Mouse (Mus musculus) heart, embryonic 12.5 days (tissue): ENCODE measurements around the gene Lmo4. TPM values are rescaled to one million over a fixed set of nuclear protein-coding genes. Genes with fewer than 3 reads are reported as not detected.

Experiments
- ATAC-seq: fragments of 200-750 bp; cut with Nextera tagmentation; 2 replicates; pipeline ENCODE4 v1.8.0; 2017; ENCODE audit warnings: moderate TSS enrichment, moderate library complexity; ENCODE audit not compliant: insufficient number of reproducible peaks, low FRiP score
- H3K27ac ChIP-seq: fragments of 300-500 bp; sonication (generic); 2 replicates; pipeline ENCODE4 v1.5.1; 2016; ENCODE audit warnings: mild to moderate bottlenecking, moderate library complexity; ENCODE audit not compliant: poor library complexity, severe bottlenecking
- H3K27me3 ChIP-seq: fragments of 300-500 bp; sonication (generic); replicated peaks from 2 replicates; pipeline ENCODE4 v1.6.1; 2016; ENCODE audit warnings: mild to moderate bottlenecking, moderate library complexity
- H3K36me3 ChIP-seq: fragments of 300-500 bp; sonication (generic); 2 replicates; pipeline ENCODE4 v1.6.1; 2016; ENCODE audit warnings: mild to moderate bottlenecking, moderate library complexity
- H3K4me1 ChIP-seq: fragments of 300-500 bp; sonication (generic); replicated peaks from 2 replicates; pipeline ENCODE4 v1.6.1; 2016; ENCODE audit warnings: mild to moderate bottlenecking
- H3K4me2 ChIP-seq: fragments of 300-500 bp; sonication (generic); 2 replicates; pipeline ENCODE4 v1.6.1; 2016; ENCODE audit warnings: mild to moderate bottlenecking, moderate library complexity
- H3K4me3 ChIP-seq: fragments of 300-500 bp; sonication (generic); 2 replicates; pipeline ENCODE4 v1.5.1; 2016; ENCODE audit warnings: mild to moderate bottlenecking
- H3K9ac ChIP-seq: fragments of 300-500 bp; sonication (generic); 2 replicates; pipeline ENCODE4 v1.6.1; 2016; ENCODE audit warnings: mild to moderate bottlenecking, moderate library complexity
- H3K9me3 ChIP-seq: fragments of 300-500 bp; sonication (generic); replicated peaks from 2 replicates; pipeline ENCODE4 v1.6.1; 2016; ENCODE audit warnings: mild to moderate bottlenecking, moderate library complexity
- WGBS: fragments of 180-500 bp; shearing (Covaris S2); methylation state at CpG from one replicate; pipeline ENCODE4 v1.1.7; 2016; 5-methylcytosine and 5-hydroxymethylcytosine counted together
- polyA plus RNA-seq: library from polyadenylated mRNA; unstranded; fragments of >200 nt; fragmentation: Nextera tagmentation; extraction: Ambion mirVana; gene quantifications from 2 replicates; pipeline ENCODE4 v1.2.1, GENCODE M21; 2016

The Lmo4 gene
- polyA plus RNA-seq, 1 experiment from 2014 or later = 44.9 TPM

- Histone ChIP-seq H3K27me3 (no peaks in the 10 kb centered on the region), H3K4me2 (peak overlapping the region; percentile 95), H3K4me1 (peaks cover 29% of the 10 kb centered on the region), H3K36me3 (peaks cover 8% of the 10 kb centered on the region), H3K4me3 (peak overlapping the region; percentile 98), H3K9ac (peak overlapping the region; percentile 86), H3K9me3 (no peaks in the 10 kb centered on the region), H3K27ac (peak overlapping the region; percentile 100)
- ATAC-seq = no peak
- under 1% methylated on average over 15 of the region's 15 CpGs for WGBS
Measured at GRCm38 (mm10) chr3:144203259-144203987, 1.6 kb downstream of the Lmo4 start.

GRCm38 (mm10) chr3:144202574-144203258 lies 2.3 kb downstream of the Lmo4 start:
- ATAC-seq = no peak
- peaks cover 8% of the 10 kb centered on the region for H3K36me3 ChIP-seq

GRCm38 (mm10) chr3:144201794-144202573 lies 3.0 kb downstream of the Lmo4 start:
- Histone ChIP-seq H3K4me3 (peak overlapping the region; percentile 98), H3K4me1 (peaks cover 34% of the 10 kb centered on the region), H3K9me3 (no peaks in the 10 kb centered on the region), H3K27ac (peak overlapping the region; percentile 96), H3K9ac (peak overlapping the region; percentile 86), H3K4me2 (peak overlapping the region; percentile 95), H3K27me3 (no peaks in the 10 kb centered on the region), H3K36me3 (peaks cover 8% of the 10 kb centered on the region)
- peak; percentile 75 for ATAC-seq
- WGBS = under 1% methylated on average over 54 of the region's 64 CpGs

More at GRCm38 (mm10) chr3:144202574-144203258, 2.3 kb downstream of the Lmo4 start:
- H3K27me3 ChIP-seq = no peaks in the 10 kb centered on the region
- H3K9ac ChIP-seq = peak overlapping the region; percentile 86
- H3K4me1 ChIP-seq = peaks cover 32% of the 10 kb centered on the region
- no peaks in the 10 kb centered on the region for H3K9me3 ChIP-seq
- H3K4me2 ChIP-seq = peak overlapping the region; percentile 95
- peak overlapping the region; percentile 98 for H3K4me3 ChIP-seq
- WGBS = 1% methylated on average over 14 of the region's 14 CpGs
- peak overlapping the region; percentile 96 for H3K27ac ChIP-seq

- Histone ChIP-seq H3K27ac (no peak overlapping the region), H3K4me3 (no peak overlapping the region), H3K36me3 (peaks cover 32% of the 10 kb centered on the region), H3K27me3 (no peaks in the 10 kb centered on the region), H3K4me2 (no peak overlapping the region), H3K4me1 (no peaks in the 10 kb centered on the region), H3K9me3 (no peaks in the 10 kb centered on the region), H3K9ac (no peak overlapping the region)
- ATAC-seq = no peak
- 78% methylated on average over 13 of the region's 13 CpGs for WGBS
Measured at GRCm38 (mm10) chr3:144185327-144186152, 19.5 kb downstream of the Lmo4 start.

- no peak overlapping the region for H3K4me3 ChIP-seq
- no peak for ATAC-seq
Measured at GRCm38 (mm10) chr3:144184918-144185317, 20.1 kb downstream of the Lmo4 start.

GRCm38 (mm10) chr3:144182229-144182628 lies 22.8 kb downstream of the Lmo4 start:
- Histone ChIP-seq H3K4me3 (no peak overlapping the region), H3K27ac (no peak overlapping the region), H3K4me2 (no peak overlapping the region), H3K4me1 (no peaks in the 10 kb centered on the region), H3K9ac (no peak overlapping the region), H3K27me3 (no peaks in the 10 kb centered on the region), H3K36me3 (peaks cover 3% of the 10 kb centered on the region), H3K9me3 (no peaks in the 10 kb centered on the region)
- no peak for ATAC-seq
- 73% methylated on average over 6 of the region's 6 CpGs for WGBS

More at GRCm38 (mm10) chr3:144184918-144185317, 20.1 kb downstream of the Lmo4 start:
- H3K27me3 ChIP-seq = no peaks in the 10 kb centered on the region
- no peak overlapping the region for H3K27ac ChIP-seq
- H3K9ac ChIP-seq = no peak overlapping the region
- H3K9me3 ChIP-seq = no peaks in the 10 kb centered on the region
- peaks cover 26% of the 10 kb centered on the region for H3K36me3 ChIP-seq
- WGBS = 82% methylated on average over 4 of the region's 4 CpGs
- H3K4me2 ChIP-seq = no peak overlapping the region
- no peaks in the 10 kb centered on the region for H3K4me1 ChIP-seq

GRCm38 (mm10) chr3:144178937-144179336 lies 26.1 kb downstream of the Lmo4 start:
- Histone ChIP-seq H3K36me3 (no peaks in the 10 kb centered on the region), H3K27me3 (no peaks in the 10 kb centered on the region), H3K9me3 (no peaks in the 10 kb centered on the region), H3K4me1 (no peaks in the 10 kb centered on the region), H3K27ac (no peak overlapping the region), H3K4me2 (no peak overlapping the region), H3K9ac (no peak overlapping the region), H3K4me3 (no peak overlapping the region)
- ATAC-seq = no peak
- WGBS = 69% methylated on average over 3 of the region's 3 CpGs

- H3K4me2 ChIP-seq = no peak overlapping the region
- no peaks in the 10 kb centered on the region for H3K36me3 ChIP-seq
- H3K27me3 ChIP-seq = no peaks in the 10 kb centered on the region
- WGBS = 64% methylated on average over 7 of the region's 7 CpGs
- no peak overlapping the region for H3K4me3 ChIP-seq
- no peak overlapping the region for H3K9ac ChIP-seq
- ATAC-seq = no peak
- no peaks in the 10 kb centered on the region for H3K4me1 ChIP-seq
- H3K9me3 ChIP-seq = peaks cover 3% of the 10 kb centered on the region; the same call in 1 of the 2 replicates
- H3K27ac ChIP-seq = no peak overlapping the region
Measured at GRCm38 (mm10) chr3:144173866-144174588, 31.0 kb downstream of the Lmo4 start.

GRCm38 (mm10) chr3:144173138-144173537 lies 31.9 kb downstream of the Lmo4 start:
- Histone ChIP-seq H3K4me2 (no peak overlapping the region), H3K27me3 (no peaks in the 10 kb centered on the region), H3K27ac (no peak overlapping the region), H3K9me3 (peaks cover 3% of the 10 kb centered on the region; the same call in 1 of the 2 replicates), H3K4me1 (no peaks in the 10 kb centered on the region), H3K4me3 (no peak overlapping the region), H3K36me3 (no peaks in the 10 kb centered on the region), H3K9ac (no peak overlapping the region)
- WGBS = 86% methylated on average over 11 of the region's 11 CpGs
- ATAC-seq = no peak

GRCm38 (mm10) chr3:144171749-144172148 lies 33.3 kb downstream of the Lmo4 start:
- peaks cover 3% of the 10 kb centered on the region; the same call in 1 of the 2 replicates for H3K9me3 ChIP-seq
- no peak overlapping the region for H3K27ac ChIP-seq
- H3K4me2 ChIP-seq = no peak overlapping the region
- 79% methylated on average over 2 of the region's 2 CpGs for WGBS
- no peaks in the 10 kb centered on the region for H3K27me3 ChIP-seq
- no peaks in the 10 kb centered on the region for H3K4me1 ChIP-seq
- no peaks in the 10 kb centered on the region for H3K36me3 ChIP-seq
- H3K9ac ChIP-seq = no peak overlapping the region
- no peak for ATAC-seq
- H3K4me3 ChIP-seq = no peak overlapping the region
